Mouse (Mus musculus) CD4-positive, CD25-positive, alpha-beta regulatory T cell, adult 4 months (primary cell): Measurements from ENCODE around the gene Pp2d1. TPM values are rescaled to one million over a fixed set of nuclear protein-coding genes. Genes with fewer than 3 reads are reported as not detected.
"Not testable (repeated sequence)": the region's sequence is repeated elsewhere in the genome, so short reads cannot be mapped to it uniquely, and the experiment has no call there.

Source experiments
- ATAC-seq: one replicate; pipeline ENCODE4 v1.8.0; 2017
- polyA plus RNA-seq, 2 experiments: library from polyadenylated mRNA; unstranded; fragments of 100-300 nt; shearing (Covaris generic); gene quantifications; one replicate each; pipeline ENCODE4 v1.2.1; 2017

Gene Pp2d1
- 1 to 10 TPM in 1 of 2 experiments, under 1 TPM in 1; 0.60 to 1.2 TPM for polyA plus RNA-seq

- ATAC-seq = not testable (repeated sequence)
These were observed at the start of gene Pp2d1 for GRCm38 (mm10) chr17:53539351-53539750. Pp2d1 (minus strand) TSS chr17:53539451.

DNA sequence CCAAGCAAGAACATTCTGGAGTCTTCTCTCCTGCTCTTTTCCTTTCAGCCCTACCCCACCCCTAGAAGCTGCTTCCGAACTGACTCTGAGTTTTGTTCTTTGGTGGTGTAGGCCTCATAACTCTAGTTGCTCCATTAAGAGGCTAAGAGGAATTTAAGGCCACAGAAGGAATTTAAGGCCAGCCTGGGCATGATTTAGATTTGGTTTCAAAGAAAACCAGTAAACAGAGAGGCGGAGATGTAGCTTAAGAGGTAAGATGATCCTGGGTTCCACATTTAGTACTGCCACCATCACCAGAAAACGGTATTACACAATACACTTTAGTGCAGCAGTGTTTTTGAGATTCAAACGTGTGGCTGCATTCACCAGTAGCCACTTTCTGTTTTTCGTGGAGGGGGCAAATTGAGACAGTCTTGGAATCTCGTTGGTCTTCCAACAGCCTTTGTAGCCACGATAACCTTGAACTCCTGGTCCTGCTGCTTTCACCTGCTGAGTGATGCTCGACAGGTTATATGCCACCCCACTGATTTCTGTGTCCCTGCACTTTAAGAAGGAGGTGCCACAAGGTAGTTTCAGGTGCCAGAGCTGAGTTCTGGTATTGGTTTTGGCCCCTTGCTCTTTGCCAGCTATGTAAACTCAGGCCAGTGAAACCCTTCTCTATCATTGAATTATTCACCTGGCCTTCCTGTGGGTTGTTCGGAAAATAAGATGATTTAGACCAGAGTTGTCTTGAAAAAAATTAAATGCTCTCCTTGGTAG lies 49.0 kb upstream of the Pp2d1 start:
- no peak for ATAC-seq

- peak; percentile 72 for ATAC-seq
These were observed 48.0 kb upstream of the Pp2d1 start for GRCm38 (mm10) chr17:53587074-53587851.

DNA sequence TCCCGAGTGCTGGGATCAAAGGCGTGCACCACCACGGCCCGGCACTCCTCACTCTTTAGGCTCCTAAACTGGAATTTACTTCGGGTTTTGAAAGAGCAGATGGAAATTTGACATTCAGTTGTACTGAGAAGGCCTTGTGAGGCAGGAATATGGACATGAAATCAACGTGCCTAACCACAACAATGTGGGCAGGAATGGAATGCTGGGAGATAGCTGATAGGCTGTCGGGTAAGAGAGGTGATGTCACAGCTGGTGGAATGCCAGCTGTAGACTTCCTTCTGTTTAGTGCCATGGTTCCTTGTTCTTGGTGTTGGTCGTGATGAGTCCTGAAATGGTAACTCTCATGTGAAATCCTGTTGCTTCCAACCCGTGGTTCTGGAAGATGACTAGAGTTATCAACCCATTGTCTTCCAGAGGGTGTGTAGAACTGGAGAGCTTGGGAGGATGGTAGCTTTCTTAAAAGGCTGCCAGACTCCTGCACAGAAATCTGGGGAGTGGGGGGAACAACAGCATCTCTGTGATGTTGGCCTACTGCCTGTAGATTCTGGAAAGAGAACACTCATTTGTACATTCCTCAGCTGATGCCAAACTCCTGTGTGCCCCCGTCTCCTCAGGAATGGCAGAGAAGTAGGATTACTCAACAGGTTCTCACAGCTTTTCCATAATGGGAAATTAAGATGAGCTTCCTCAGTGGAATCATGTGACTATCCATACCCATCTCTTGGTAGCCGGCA lies 44.8 kb upstream of the Pp2d1 start:
- no peak for ATAC-seq

DNA sequence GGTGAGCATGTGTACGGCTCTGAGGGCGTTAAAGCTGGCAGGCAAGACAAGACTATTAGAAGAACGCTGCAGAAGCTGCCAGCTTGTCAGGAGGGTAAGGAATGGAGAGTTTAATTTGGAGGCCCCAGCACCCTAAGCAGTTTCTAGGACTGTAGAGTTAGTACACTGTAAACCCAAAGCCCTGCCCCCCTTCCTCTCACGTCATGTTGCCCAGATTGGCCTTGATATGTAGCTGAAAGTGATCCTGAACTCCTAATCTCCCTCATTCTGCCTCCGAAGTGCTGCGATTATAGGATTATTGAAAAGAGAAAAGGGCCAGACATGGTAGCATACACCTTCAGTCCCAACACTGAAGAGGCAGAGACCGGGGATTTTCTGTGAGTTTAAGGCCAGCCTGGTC lies 43.6 kb upstream of the Pp2d1 start:
- ATAC-seq = no peak

GRCm38 (mm10) chr17:53582026-53582585 lies 42.9 kb upstream of the Pp2d1 start:
- ATAC-seq = peak; percentile 29

GRCm38 (mm10) chr17:53580237-53580636 lies 41.0 kb upstream of the Pp2d1 start:
- ATAC-seq = no peak

GRCm38 (mm10) chr17:53579612-53580011 lies 40.4 kb upstream of the Pp2d1 start:
- ATAC-seq = no peak

DNA sequence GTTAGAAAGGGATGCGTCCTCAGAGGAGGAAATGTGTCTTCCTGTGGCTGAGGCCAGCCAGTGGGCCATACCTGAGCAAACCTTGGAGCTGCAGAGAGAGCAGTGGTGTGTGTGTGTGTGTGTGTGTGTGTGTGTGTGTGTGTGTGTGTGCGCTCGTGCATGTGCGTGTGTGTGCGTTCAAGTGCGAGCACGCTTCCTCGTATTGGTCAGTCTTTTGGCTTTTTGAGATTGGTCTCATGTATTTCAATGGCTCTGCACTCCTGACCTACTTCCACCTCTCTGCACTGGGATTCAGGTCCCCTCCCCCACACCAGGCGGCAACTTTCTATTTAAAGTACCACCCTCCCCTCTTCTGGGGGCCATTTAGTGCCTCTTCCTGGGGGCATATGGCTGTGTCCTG lies 39.5 kb upstream of the Pp2d1 start:
- ATAC-seq = peak; percentile 25

DNA sequence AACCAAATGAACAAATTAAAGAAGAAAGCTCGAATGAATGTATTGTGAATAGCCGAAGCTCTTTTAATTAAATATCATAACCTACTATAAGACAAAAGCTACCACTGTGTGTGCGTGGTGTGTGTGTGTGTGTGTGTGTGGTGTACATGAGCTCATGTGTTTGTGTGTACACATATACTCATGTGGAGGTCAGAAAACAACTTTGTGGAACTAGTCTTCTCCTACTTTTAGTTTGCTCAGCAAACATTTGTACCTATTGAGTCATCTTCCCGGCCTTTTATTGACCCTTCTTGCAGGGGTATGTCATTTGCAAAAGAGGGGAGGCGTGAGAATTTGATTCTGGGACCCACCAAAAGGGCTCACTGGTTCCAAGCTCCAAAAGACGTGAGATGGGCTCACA lies 39.0 kb upstream of the Pp2d1 start:
- ATAC-seq = no peak

- peak; percentile 70 for ATAC-seq
These were observed 38.5 kb upstream of the Pp2d1 start for GRCm38 (mm10) chr17:53577754-53578153.

- ATAC-seq = no peak
These were observed 37.9 kb upstream of the Pp2d1 start for GRCm38 (mm10) chr17:53577151-53577550.

DNA sequence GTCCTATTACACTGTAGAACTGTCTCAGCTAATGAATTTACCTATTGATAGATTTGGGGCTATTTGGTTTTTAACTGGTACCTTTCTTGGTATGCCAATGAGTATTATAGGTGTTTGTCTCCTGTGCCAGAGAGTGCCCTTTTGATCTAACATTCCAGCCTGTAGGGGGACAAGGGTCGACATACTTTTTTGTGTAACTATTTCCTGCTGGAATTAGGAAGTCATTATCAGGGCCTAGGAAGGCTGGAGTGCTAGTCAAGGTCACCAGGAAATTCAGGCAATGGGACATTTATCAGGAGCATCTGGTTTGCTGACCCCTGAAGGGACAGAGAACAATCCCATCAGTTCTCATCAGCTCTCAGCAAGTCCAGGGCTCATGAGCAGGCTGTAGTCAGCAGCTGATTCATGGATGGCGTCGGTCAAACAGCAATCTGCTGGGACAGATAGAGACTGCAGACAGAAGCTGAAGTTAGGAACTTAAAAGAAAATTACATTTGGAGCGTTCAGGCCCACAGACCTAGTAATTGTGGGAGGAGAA lies 33.8 kb upstream of the Pp2d1 start:
- ATAC-seq = no peak

GRCm38 (mm10) chr17:53570932-53571331 lies 31.7 kb upstream of the Pp2d1 start:
- not testable (repeated sequence) for ATAC-seq

GRCm38 (mm10) chr17:53570361-53570875 lies 31.2 kb upstream of the Pp2d1 start:
- peak; percentile 34 for ATAC-seq

- ATAC-seq = peak; percentile 55
These were observed 30.6 kb upstream of the Pp2d1 start for GRCm38 (mm10) chr17:53569829-53570228.

DNA sequence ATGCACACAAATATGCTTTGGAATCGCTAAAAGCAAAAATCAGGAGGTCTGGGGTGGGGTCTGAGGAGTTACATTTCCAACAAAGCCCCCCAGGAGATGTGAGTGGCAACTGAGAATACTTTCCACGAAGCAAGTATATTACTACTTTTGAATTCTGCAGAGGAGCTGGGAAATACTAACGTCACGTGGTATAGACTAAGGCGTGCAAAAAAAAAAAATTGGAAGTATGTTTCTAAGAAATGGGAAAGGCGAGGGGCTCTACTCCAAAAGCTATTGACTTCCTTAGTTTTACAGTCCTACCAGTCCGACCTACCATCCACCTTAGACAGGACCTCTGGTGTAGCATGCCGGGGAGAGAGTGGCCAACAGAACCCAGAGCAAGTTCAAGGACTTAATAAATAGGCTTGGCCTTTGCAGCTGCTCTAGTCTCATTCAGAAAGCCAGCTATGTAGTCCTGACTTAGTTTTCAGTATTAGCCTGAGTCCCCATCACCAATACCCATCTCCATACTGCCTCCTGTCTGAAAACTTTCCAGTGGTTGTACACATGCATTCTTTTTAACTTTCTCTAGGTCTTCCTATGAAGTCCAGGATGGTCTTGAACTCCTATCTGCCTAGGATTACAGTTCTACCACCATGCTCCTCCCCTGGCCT lies 29.6 kb upstream of the Pp2d1 start:
- no peak for ATAC-seq

DNA sequence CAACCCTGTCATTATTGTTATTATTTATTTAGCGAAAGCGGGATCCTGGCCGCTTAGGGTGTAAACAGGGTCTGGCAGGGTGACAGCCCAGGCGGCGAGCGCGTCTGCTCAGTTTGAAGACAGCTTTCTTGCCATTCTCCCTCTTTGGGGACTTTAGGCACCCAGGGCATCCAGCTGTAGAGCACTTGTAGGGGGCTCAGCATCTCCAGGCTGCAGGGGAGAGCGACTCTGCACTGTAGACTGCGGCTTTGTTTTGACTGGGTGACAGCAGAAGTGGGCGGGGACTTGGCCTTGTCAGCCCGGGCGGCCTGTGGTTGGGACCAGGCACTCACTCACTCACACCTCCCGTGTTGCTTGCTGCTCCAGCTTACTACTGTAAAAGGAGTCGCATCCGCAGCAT lies 28.9 kb upstream of the Pp2d1 start:
- ATAC-seq = peak; percentile 68

DNA sequence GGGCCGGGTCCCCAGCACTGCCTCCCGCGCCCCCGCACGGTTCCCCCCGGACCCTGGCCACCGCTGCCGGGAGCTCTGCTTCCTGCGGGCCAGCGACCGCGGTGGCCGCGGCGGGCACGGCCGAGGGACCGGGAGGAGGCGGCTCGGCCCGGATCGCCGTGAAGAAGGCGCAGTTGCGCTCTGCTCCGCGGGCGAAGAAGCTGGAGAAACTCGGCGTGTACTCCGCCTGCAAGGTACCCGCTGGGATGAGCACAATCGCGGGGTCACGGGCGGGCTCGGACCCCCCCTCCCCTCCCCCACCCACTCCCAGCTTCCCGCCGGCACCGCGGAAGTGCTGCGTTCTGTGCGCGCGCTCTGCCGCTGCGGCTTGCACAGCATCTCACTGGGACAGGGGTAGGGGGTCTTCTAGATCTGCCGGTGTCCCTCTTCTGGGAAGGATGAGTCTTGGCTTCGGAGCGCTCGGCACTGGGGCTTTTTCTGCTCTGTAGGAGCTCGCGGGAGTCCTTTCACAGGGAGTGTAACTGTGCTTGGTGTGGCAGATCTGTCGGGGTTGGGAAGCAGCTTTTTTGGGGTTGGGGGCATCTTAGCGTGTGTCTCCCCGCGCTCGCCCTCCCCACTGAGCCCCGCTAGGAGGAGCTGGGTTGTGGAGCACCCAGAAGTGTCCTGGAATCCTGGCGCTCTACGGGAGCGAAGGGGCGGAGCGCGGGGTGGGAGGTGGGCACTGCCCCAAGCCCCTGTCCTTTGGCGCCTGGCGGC lies 28.3 kb upstream of the Pp2d1 start:
- no peak for ATAC-seq

DNA sequence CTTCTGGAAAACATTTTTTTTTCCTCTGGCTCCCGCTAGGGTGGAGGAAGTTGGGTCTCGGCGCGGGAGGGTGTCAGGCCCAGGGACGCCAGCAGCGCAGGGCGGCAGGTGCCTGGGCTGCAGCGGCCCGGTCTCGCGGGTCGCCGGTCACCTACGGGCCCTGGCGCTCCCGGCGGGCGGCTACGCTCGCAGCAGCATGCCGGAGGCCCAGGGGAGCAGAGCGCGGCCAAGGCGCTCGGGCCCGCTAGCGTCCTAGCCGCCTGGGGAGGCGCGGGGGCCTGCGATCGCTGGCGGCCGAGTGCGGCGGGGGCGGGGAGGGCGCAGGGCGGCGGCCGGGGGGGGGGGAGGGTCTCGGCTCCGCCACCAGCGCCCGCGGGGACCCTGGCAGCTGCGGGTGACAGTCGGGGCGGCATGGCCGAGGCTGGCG lies 27.7 kb upstream of the Pp2d1 start:
- ATAC-seq = peak; percentile 38
